Mouse (Mus musculus) heart, embryonic 12.5 days (tissue): ENCODE measurements around the gene Ppm1b. TPM values are rescaled to one million over a fixed set of nuclear protein-coding genes. Genes with fewer than 3 reads are reported as not detected.
A peak's percentile ranks its signal among the peaks of the same experiment; 100 is the strongest.
"Not testable (repeated sequence)": the region's sequence is repeated elsewhere in the genome, so short reads cannot be mapped to it uniquely, and the experiment has no call there.

ENCODE experiments used
- ATAC-seq: fragments of 200-750 bp; cut with Nextera tagmentation; 2 replicates; pipeline ENCODE4 v1.8.0; 2017; ENCODE audit warnings: moderate TSS enrichment, moderate library complexity; ENCODE audit not compliant: insufficient number of reproducible peaks, low FRiP score
- H3K27ac ChIP-seq: fragments of 300-500 bp; sonication (generic); 2 replicates; pipeline ENCODE4 v1.5.1; 2016; ENCODE audit warnings: mild to moderate bottlenecking, moderate library complexity; ENCODE audit not compliant: poor library complexity, severe bottlenecking
- H3K27me3 ChIP-seq: fragments of 300-500 bp; sonication (generic); replicated peaks from 2 replicates; pipeline ENCODE4 v1.6.1; 2016; ENCODE audit warnings: mild to moderate bottlenecking, moderate library complexity
- H3K36me3 ChIP-seq: fragments of 300-500 bp; sonication (generic); 2 replicates; pipeline ENCODE4 v1.6.1; 2016; ENCODE audit warnings: mild to moderate bottlenecking, moderate library complexity
- H3K4me1 ChIP-seq: fragments of 300-500 bp; sonication (generic); replicated peaks from 2 replicates; pipeline ENCODE4 v1.6.1; 2016; ENCODE audit warnings: mild to moderate bottlenecking
- H3K4me2 ChIP-seq: fragments of 300-500 bp; sonication (generic); 2 replicates; pipeline ENCODE4 v1.6.1; 2016; ENCODE audit warnings: mild to moderate bottlenecking, moderate library complexity
- H3K4me3 ChIP-seq: fragments of 300-500 bp; sonication (generic); 2 replicates; pipeline ENCODE4 v1.5.1; 2016; ENCODE audit warnings: mild to moderate bottlenecking
- H3K9ac ChIP-seq: fragments of 300-500 bp; sonication (generic); 2 replicates; pipeline ENCODE4 v1.6.1; 2016; ENCODE audit warnings: mild to moderate bottlenecking, moderate library complexity
- H3K9me3 ChIP-seq: fragments of 300-500 bp; sonication (generic); replicated peaks from 2 replicates; pipeline ENCODE4 v1.6.1; 2016; ENCODE audit warnings: mild to moderate bottlenecking, moderate library complexity
- WGBS: fragments of 180-500 bp; shearing (Covaris S2); methylation state at CpG from one replicate; pipeline ENCODE4 v1.1.7; 2016; 5-methylcytosine and 5-hydroxymethylcytosine counted together
- polyA plus RNA-seq: library from polyadenylated mRNA; unstranded; fragments of >200 nt; fragmentation: Nextera tagmentation; extraction: Ambion mirVana; gene quantifications from 2 replicates; pipeline ENCODE4 v1.2.1, GENCODE M21; 2016

Gene Ppm1b
- polyA plus RNA-seq, result 73.9 and 78.9 TPM in 2 replicates

GRCm38 (mm10) chr17:84956441-84956840 is at the start of gene Ppm1b:
Gene Ppm1b (plus strand): TSS chr17:84956741.
- ATAC-seq, result no peak
- 31% methylated on average over 9 of the region's 9 CpGs for WGBS
- Histone ChIP-seq H3K36me3 (no peaks in the 10 kb centered on the region), H3K4me1 (peaks cover 24% of the 10 kb centered on the region), H3K27ac (peak within 1 kb of the TSS; percentile 96), H3K9me3 (no peaks in the 10 kb centered on the region), H3K4me3 (peak within 1 kb of the TSS; percentile 95), H3K27me3 (no peaks in the 10 kb centered on the region), H3K4me2 (peak within 1 kb of the TSS; percentile 85), H3K9ac (peak within 1 kb of the TSS; percentile 73)

- no peak overlapping the region for H3K9ac ChIP-seq
- H3K36me3 ChIP-seq, result no peaks in the 10 kb centered on the region
- ATAC-seq, result peak; percentile 42; the same call in 1 of the 2 replicates
- H3K27me3 ChIP-seq, result no peaks in the 10 kb centered on the region
- H3K4me2 ChIP-seq, result no peak overlapping the region
- 83% methylated on average over 19 of the region's 19 CpGs for WGBS
- H3K4me1 ChIP-seq, result 0 out of 2 replicates have a peak, but pooled peaks cover 2% of the 10 kb centered on the region
- H3K27ac ChIP-seq, result no peak overlapping the region
- no peak overlapping the region for H3K4me3 ChIP-seq
- H3K9me3 ChIP-seq, result no peaks in the 10 kb centered on the region
Measured at GRCm38 (mm10) chr17:84921666-84922376, 34.7 kb upstream of the Ppm1b start.

GRCm38 (mm10) chr17:84924779-84925178 is 31.8 kb upstream of the Ppm1b start:
- Histone ChIP-seq H3K9ac (no peak overlapping the region), H3K36me3 (no peaks in the 10 kb centered on the region), H3K27me3 (no peaks in the 10 kb centered on the region), H3K4me3 (no peak overlapping the region), H3K27ac (no peak overlapping the region), H3K4me2 (no peak overlapping the region), H3K4me1 (0 out of 2 replicates have a peak, but pooled peaks cover 2% of the 10 kb centered on the region), H3K9me3 (no peaks in the 10 kb centered on the region)
- no peak for ATAC-seq
- WGBS, result 82% methylated on average over 5 of the region's 5 CpGs

GRCm38 (mm10) chr17:84926233-84926632 is 30.3 kb upstream of the Ppm1b start:
- 0 out of 2 replicates have a peak, but pooled peaks cover 2% of the 10 kb centered on the region for H3K4me1 ChIP-seq
- ATAC-seq, result no peak
- H3K27ac ChIP-seq, result no peak overlapping the region
- no peak overlapping the region for H3K4me3 ChIP-seq
- 22% methylated on average over 5 of the region's 5 CpGs for WGBS
- H3K9ac ChIP-seq, result no peak overlapping the region
- H3K36me3 ChIP-seq, result no peaks in the 10 kb centered on the region
- 0 out of 2 replicates have a peak, but pooled peaks cover 4% of the 10 kb centered on the region for H3K9me3 ChIP-seq
- no peaks in the 10 kb centered on the region for H3K27me3 ChIP-seq
- H3K4me2 ChIP-seq, result no peak overlapping the region

- no peak overlapping the region for H3K27ac ChIP-seq
- H3K4me1 ChIP-seq, result 0 out of 2 replicates have a peak, but pooled peaks cover 2% of the 10 kb centered on the region
- H3K36me3 ChIP-seq, result no peaks in the 10 kb centered on the region
- no peak overlapping the region for H3K4me3 ChIP-seq
- peaks cover 11% of the 10 kb centered on the region for H3K9me3 ChIP-seq
- no peaks in the 10 kb centered on the region for H3K27me3 ChIP-seq
- H3K4me2 ChIP-seq, result no peak overlapping the region
- no peak for ATAC-seq
- 73% methylated on average over 5 of the region's 5 CpGs for WGBS
- H3K9ac ChIP-seq, result no peak overlapping the region
Measured at GRCm38 (mm10) chr17:84927580-84927979, 29.0 kb upstream of the Ppm1b start.

- Histone ChIP-seq H3K4me1 (peaks cover 15% of the 10 kb centered on the region), H3K27me3 (no peaks in the 10 kb centered on the region), H3K4me3 (no peak overlapping the region), H3K36me3 (no peaks in the 10 kb centered on the region), H3K27ac (no peak overlapping the region), H3K4me2 (no peak overlapping the region), H3K9me3 (peaks cover 11% of the 10 kb centered on the region), H3K9ac (no peak overlapping the region)
- WGBS, result 69% methylated on average over 7 of the region's 7 CpGs
- ATAC-seq, result no peak
Measured at GRCm38 (mm10) chr17:84932943-84933342, 23.6 kb upstream of the Ppm1b start.

- no peak overlapping the region for H3K27ac ChIP-seq
- 34% methylated on average over 5 of the region's 5 CpGs for WGBS
- ATAC-seq, result peak; percentile 51; the same call in 1 of the 2 replicates
Measured at GRCm38 (mm10) chr17:84933968-84934367, 22.6 kb upstream of the Ppm1b start.

GRCm38 (mm10) chr17:84935620-84936019 is 20.9 kb upstream of the Ppm1b start:
- not testable (repeated sequence) for H3K4me2 ChIP-seq, ATAC-seq, H3K36me3 ChIP-seq, H3K9ac ChIP-seq, H3K27ac ChIP-seq, H3K4me3 ChIP-seq, H3K27me3 ChIP-seq
- peaks cover 15% of the 10 kb centered on the region for H3K4me1 ChIP-seq
- 57% methylated on average over 4 of the region's 4 CpGs for WGBS
- peaks cover 11% of the 10 kb centered on the region for H3K9me3 ChIP-seq

More at GRCm38 (mm10) chr17:84933968-84934367, 22.6 kb upstream of the Ppm1b start:
- Histone ChIP-seq H3K27me3 (no peaks in the 10 kb centered on the region), H3K4me1 (peaks cover 15% of the 10 kb centered on the region), H3K9me3 (peaks cover 11% of the 10 kb centered on the region), H3K9ac (no peak overlapping the region), H3K36me3 (no peaks in the 10 kb centered on the region), H3K4me2 (no peak overlapping the region), H3K4me3 (no peak overlapping the region)

- ATAC-seq, result no peak
- peaks cover 17% of the 10 kb centered on the region for H3K4me1 ChIP-seq
- no peak overlapping the region for H3K9ac ChIP-seq
- no peak overlapping the region for H3K27ac ChIP-seq
- no peaks in the 10 kb centered on the region for H3K27me3 ChIP-seq
- no peak overlapping the region for H3K4me2 ChIP-seq
- 59% methylated on average over 9 of the region's 9 CpGs for WGBS
- no peak overlapping the region for H3K4me3 ChIP-seq
- peaks cover 6% of the 10 kb centered on the region for H3K9me3 ChIP-seq
- H3K36me3 ChIP-seq, result no peaks in the 10 kb centered on the region
Measured at GRCm38 (mm10) chr17:84936301-84936700, 20.2 kb upstream of the Ppm1b start.

GRCm38 (mm10) chr17:84936809-84937208 is 19.7 kb upstream of the Ppm1b start:
- Histone ChIP-seq H3K4me1 (peaks cover 22% of the 10 kb centered on the region), H3K4me2 (no peak overlapping the region), H3K27ac (no peak overlapping the region), H3K36me3 (no peaks in the 10 kb centered on the region), H3K4me3 (no peak overlapping the region), H3K9ac (no peak overlapping the region), H3K27me3 (no peaks in the 10 kb centered on the region), H3K9me3 (peaks cover 5% of the 10 kb centered on the region)
- no peak for ATAC-seq
- WGBS, result 91% methylated on average over 5 of the region's 5 CpGs

- no peak overlapping the region for H3K27ac ChIP-seq
- peaks cover 24% of the 10 kb centered on the region for H3K4me1 ChIP-seq
- peaks cover 2% of the 10 kb centered on the region for H3K9me3 ChIP-seq
- ATAC-seq, result no peak
- WGBS, result 86% methylated on average over 7 of the region's 7 CpGs
- no peak overlapping the region for H3K4me3 ChIP-seq
- no peak overlapping the region for H3K4me2 ChIP-seq
- no peaks in the 10 kb centered on the region for H3K36me3 ChIP-seq
- no peak overlapping the region for H3K9ac ChIP-seq
- H3K27me3 ChIP-seq, result no peaks in the 10 kb centered on the region
Measured at GRCm38 (mm10) chr17:84937220-84937619, 19.3 kb upstream of the Ppm1b start.
